Mouse (Mus musculus) liver, embryonic 12.5 days (tissue): ENCODE measurements around the gene Ldhb. TPM values are rescaled to one million over a fixed set of nuclear protein-coding genes. Genes with fewer than 3 reads are reported as not detected.

Experiments used
- ATAC-seq: fragments of 200-750 bp; cut with Nextera tagmentation; 2 replicates; pipeline ENCODE4 v1.8.0; 2017; ENCODE audit warnings: moderate number of reproducible peaks, mild to moderate bottlenecking, moderate library complexity
- H3K27ac ChIP-seq: fragments of 300-500 bp; sonication (generic); 2 replicates; pipeline ENCODE4 v1.5.1; 2016; ENCODE audit warnings: mild to moderate bottlenecking
- H3K27me3 ChIP-seq: fragments of 300-500 bp; sonication (generic); replicated peaks from 2 replicates; pipeline ENCODE4 v1.6.1; 2016; ENCODE audit warnings: mild to moderate bottlenecking, moderate library complexity
- H3K36me3 ChIP-seq: fragments of 300-500 bp; sonication (generic); 2 replicates; pipeline ENCODE4 v1.6.1; 2016; ENCODE audit warnings: mild to moderate bottlenecking, moderate library complexity
- H3K4me1 ChIP-seq: fragments of 300-500 bp; sonication (generic); 2 replicates; pipeline ENCODE4 v1.6.1; 2016
- H3K4me2 ChIP-seq: fragments of 300-500 bp; sonication (generic); 2 replicates; pipeline ENCODE4 v1.6.1; 2016; ENCODE audit warnings: mild to moderate bottlenecking, moderate library complexity
- H3K4me3 ChIP-seq: fragments of 300-500 bp; sonication (generic); 2 replicates; pipeline ENCODE4 v1.5.1; 2016; ENCODE audit warnings: mild to moderate bottlenecking, moderate library complexity
- H3K9ac ChIP-seq: fragments of 300-500 bp; sonication (generic); 2 replicates; pipeline ENCODE4 v1.6.1; 2016; ENCODE audit warnings: mild to moderate bottlenecking, moderate library complexity
- H3K9me3 ChIP-seq: fragments of 300-500 bp; sonication (generic); replicated peaks from 2 replicates; pipeline ENCODE4 v1.6.1; 2016; ENCODE audit warnings: mild to moderate bottlenecking, moderate library complexity
- WGBS: fragments of 180-500 bp; shearing (Covaris S2); methylation state at CpG from one replicate; pipeline ENCODE4 v1.1.7; 2016; ENCODE audit not compliant: insufficient replicate concordance; 5-methylcytosine and 5-hydroxymethylcytosine counted together
- polyA plus RNA-seq: library from polyadenylated mRNA; unstranded; fragments of >200 nt; fragmentation: Nextera tagmentation; extraction: Ambion mirVana; gene quantifications from 2 replicates; pipeline ENCODE4 v1.2.1, GENCODE M21; 2016

Ldhb gene
- 61.7 and 63.3 TPM in 2 replicates for polyA plus RNA-seq

DNA sequence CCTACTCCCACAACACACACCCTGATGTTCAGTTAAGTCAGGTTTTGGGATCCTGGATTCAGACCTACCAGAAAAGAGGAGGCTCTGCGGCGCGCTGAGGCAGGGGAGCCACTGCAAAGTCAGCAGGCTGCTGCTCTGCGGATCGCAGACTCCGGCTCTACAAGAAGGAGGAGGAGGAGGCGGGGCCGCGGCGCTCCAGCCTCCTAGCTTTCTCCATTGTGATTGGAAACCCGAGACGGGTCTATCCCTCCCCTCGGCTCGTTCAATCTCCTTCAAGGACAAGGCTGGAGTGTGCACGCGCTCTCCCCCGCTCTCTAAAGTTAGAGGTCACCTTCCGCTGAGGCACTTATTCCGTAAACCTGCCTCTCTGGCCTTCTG is at the start of gene Ldhb:
Gene Ldhb (minus strand): TSS at position 173 of the 378 bp plus-strand sequence.
- Histone ChIP-seq H3K4me2 (peak within 1 kb of the TSS; percentile 62), H3K4me3 (peak within 1 kb of the TSS; percentile 46), H3K9me3 (no peaks in the 10 kb centered on the region), H3K27ac (no peak within 1 kb of the TSS), H3K9ac (no peak within 1 kb of the TSS), H3K27me3 (peaks cover 66% of the 10 kb centered on the region), H3K4me1 (peaks cover 6% of the 10 kb centered on the region; the same call in 1 of the 2 replicates), H3K36me3 (no peaks in the 10 kb centered on the region)
- WGBS: 0% methylated on average over 18 of the region's 19 CpGs
- peak; percentile 73 for ATAC-seq

DNA sequence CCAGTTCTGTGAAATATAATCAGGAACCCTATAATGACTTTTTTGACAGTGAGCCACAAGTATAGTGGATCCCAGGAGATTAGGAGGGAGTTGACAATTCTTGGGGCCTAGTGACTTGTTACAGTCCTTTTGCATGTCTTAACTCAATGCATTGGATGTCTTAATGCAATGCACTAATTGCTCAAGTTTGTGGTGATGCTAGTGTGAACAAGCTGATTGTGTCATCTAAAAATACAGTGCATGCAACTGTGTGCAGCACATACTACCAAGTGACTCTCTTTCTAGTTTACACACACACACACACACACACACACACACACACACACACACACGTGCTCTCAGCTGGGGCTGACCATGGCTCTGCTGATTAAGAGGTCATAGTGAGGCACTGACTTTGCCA is 48.2 kb upstream of the Ldhb start:
- Histone ChIP-seq H3K4me3 (no peak overlapping the region), H3K27ac (no peak overlapping the region), H3K4me2 (no peak overlapping the region), H3K9me3 (no peaks in the 10 kb centered on the region), H3K9ac (no peak overlapping the region), H3K4me1 (no peaks in the 10 kb centered on the region), H3K27me3 (no peaks in the 10 kb centered on the region), H3K36me3 (no peaks in the 10 kb centered on the region)
- 43% methylated on average over 1 of the region's 1 CpGs for WGBS
- ATAC-seq: no peak

DNA sequence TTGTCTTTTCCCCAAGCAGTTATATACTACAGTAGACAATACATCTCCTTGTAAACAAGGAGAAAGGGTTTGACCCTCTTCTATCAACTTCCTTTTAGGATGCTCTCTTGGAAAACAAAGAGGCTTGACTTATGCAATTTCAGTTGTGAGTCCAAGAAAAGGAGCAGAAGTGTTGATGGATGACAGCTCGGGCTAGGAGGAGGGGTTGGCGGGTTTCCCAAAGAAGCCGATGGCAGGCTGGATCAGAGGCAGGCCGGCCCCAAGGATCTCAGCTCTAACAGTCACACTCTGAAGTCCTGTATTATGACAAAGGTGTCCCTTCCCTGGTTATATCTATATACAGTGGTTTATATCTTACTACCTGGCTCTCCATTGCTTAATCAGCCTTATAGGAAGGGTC is 43.7 kb upstream of the Ldhb start:
- no peak for ATAC-seq
- Histone ChIP-seq H3K36me3 (no peaks in the 10 kb centered on the region), H3K4me3 (no peak overlapping the region), H3K9me3 (no peaks in the 10 kb centered on the region), H3K27ac (no peak overlapping the region), H3K4me1 (no peaks in the 10 kb centered on the region), H3K4me2 (no peak overlapping the region), H3K9ac (no peak overlapping the region), H3K27me3 (no peaks in the 10 kb centered on the region)
- WGBS: 78% methylated on average over 4 of the region's 4 CpGs

DNA sequence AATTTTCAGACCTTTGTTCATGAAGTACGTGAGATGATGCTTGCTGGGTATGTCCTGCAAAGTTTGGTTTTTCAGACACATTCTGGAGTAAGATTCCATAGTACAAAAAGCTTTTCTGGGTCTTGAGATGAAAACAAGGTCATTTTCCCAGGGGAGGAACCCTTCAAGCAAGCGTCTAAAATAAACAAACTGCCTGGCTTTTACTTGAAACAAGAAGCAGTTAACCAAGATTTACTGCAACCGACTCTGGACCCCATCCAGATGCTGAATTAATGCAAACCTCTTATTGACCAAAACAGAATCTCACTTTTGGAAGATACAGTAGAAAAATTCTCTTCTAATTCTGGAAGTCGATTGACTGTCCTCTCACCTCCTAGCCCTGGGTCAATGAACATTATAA is 43.1 kb upstream of the Ldhb start:
- Histone ChIP-seq H3K4me2 (no peak overlapping the region), H3K27me3 (no peaks in the 10 kb centered on the region), H3K27ac (no peak overlapping the region), H3K4me1 (no peaks in the 10 kb centered on the region), H3K36me3 (no peaks in the 10 kb centered on the region), H3K9ac (no peak overlapping the region), H3K9me3 (no peaks in the 10 kb centered on the region), H3K4me3 (no peak overlapping the region)
- 47% methylated on average over 4 of the region's 4 CpGs for WGBS
- no peak for ATAC-seq

DNA sequence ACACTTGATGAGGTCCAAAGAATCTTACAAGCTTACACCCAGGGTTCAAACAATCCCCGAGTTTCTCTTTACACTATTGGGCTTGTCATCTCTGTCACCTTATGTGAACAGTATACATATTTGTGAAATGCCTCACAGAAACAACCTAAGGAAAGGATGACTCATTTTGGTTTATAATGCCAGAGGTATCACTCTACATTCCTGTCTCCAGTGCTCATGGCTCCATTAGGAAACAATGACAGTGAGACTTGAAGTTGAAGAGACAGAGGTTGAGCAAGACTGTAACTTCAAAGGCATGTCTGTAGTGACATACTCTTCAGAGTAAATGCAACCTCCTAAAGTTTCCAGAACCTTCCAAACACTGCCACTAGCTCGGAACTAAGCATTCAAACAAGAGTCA is 40.6 kb upstream of the Ldhb start:
- Histone ChIP-seq H3K4me2 (no peak overlapping the region), H3K4me1 (no peaks in the 10 kb centered on the region), H3K9me3 (no peaks in the 10 kb centered on the region), H3K27me3 (no peaks in the 10 kb centered on the region), H3K9ac (no peak overlapping the region), H3K27ac (no peak overlapping the region), H3K36me3 (no peaks in the 10 kb centered on the region), H3K4me3 (no peak overlapping the region)
- no peak for ATAC-seq
- 65% methylated on average over 2 of the region's 2 CpGs for WGBS

DNA sequence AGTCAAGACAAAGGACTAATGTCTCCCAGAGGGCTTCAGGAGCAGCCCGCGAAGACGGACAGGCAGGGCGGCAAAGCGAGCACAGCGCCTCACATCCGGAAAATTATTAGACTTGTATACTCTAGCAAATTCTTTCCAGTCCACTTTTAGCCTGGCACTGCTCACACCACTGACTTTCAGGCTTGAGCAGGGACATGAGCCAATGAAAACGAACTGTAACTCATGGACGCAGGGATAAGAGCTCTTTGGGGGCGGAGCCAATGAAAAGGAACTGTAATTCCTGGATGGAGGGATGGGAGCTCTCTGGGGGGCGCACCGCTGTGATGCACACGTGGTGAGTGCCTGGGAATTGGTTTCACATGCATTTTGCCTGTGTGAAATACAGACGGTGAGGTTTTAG is 37.4 kb upstream of the Ldhb start:
- Histone ChIP-seq H3K9me3 (no peaks in the 10 kb centered on the region), H3K27me3 (no peaks in the 10 kb centered on the region), H3K4me1 (no peaks in the 10 kb centered on the region), H3K4me2 (no peak overlapping the region), H3K4me3 (no peak overlapping the region), H3K9ac (no peak overlapping the region), H3K36me3 (no peaks in the 10 kb centered on the region), H3K27ac (no peak overlapping the region)
- 53% methylated on average over 14 of the region's 14 CpGs for WGBS
- no peak for ATAC-seq

DNA sequence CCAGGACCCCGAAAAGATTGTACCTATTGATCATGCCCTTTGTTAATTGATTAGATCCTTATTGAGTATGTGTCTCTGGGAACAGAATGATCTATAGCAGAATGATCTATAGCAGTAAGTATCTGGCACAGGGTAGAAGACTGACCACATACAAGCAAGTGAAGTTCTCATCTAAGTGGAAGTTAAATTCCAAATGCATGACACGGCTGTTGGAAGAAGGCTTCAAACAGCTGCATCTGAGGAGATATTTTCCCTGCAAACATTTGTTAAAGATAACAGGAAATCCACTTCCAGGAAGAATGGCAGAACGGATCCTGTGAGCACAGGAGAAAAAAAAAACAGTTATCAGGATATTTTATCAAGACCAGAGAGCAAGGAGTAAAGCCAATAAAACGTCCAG is 35.9 kb upstream of the Ldhb start:
- H3K4me3 ChIP-seq: no peak overlapping the region
- no peaks in the 10 kb centered on the region for H3K4me1 ChIP-seq
- no peak overlapping the region for H3K27ac ChIP-seq
- H3K36me3 ChIP-seq: no peaks in the 10 kb centered on the region
- 47% methylated on average over 4 of the region's 4 CpGs for WGBS
- ATAC-seq: no peak
- H3K9me3 ChIP-seq: no peaks in the 10 kb centered on the region
- no peaks in the 10 kb centered on the region for H3K27me3 ChIP-seq
- no peak overlapping the region for H3K4me2 ChIP-seq
- no peak overlapping the region for H3K9ac ChIP-seq

DNA sequence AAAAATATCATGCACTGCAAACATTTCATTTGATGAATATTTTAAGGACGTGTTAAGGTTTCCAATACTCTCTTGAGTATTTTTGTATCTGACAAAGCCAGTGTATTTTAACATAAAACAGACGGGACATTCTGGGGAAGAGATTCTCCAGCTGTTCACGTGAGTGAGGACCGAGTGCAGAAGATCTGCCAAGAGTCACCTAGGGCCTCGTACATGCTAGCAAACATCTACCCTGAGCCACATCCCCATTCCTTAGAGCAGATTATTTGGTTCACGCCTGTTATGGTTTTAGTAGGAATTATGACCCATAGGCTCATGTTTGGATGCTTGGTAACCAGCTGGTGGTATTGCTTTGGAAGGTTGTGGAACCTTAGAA is 35.0 kb upstream of the Ldhb start:
- Histone ChIP-seq H3K4me3 (no peak overlapping the region), H3K9ac (no peak overlapping the region), H3K27ac (no peak overlapping the region), H3K4me1 (no peaks in the 10 kb centered on the region), H3K36me3 (no peaks in the 10 kb centered on the region), H3K4me2 (no peak overlapping the region), H3K27me3 (no peaks in the 10 kb centered on the region), H3K9me3 (no peaks in the 10 kb centered on the region)
- no peak for ATAC-seq
- WGBS: 68% methylated on average over 6 of the region's 6 CpGs

DNA sequence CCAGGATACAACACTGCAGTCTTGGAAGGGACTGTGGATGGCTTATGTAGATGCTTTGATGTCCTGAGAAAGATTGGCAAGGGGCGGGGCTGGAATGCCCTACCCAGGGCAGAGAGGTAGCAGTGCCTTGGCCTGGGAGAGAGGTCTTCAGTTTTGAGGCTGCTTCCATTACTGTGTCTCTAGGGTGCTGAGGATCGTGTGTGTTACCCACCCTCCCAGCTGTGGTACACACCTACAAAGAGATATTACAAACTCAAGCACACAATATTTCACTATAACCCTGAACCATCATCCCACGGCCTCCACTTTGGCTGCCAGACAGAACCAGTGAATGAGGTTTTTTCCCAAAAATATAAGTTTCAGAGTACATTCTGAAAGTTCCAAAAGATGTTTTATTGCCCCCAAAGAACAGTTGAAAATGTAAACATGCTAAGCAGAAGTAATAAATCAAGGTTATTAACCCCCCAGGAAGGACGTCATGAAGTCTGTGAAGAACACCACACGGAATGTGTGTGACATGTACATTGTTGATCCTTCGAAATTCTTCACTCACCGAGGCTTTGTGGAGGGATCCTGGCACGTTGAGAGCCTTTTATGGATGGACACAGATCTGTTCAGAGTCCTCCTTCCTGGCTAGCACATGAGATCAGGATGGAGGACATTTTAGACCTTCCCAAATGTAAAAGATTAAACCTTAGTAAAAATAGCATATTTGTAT is 34.5 kb upstream of the Ldhb start:
- Histone ChIP-seq H3K27me3 (no peaks in the 10 kb centered on the region), H3K36me3 (no peaks in the 10 kb centered on the region), H3K4me3 (no peak overlapping the region), H3K9me3 (no peaks in the 10 kb centered on the region), H3K4me2 (no peak overlapping the region), H3K27ac (no peak overlapping the region), H3K9ac (no peak overlapping the region), H3K4me1 (no peaks in the 10 kb centered on the region)
- WGBS: 64% methylated on average over 8 of the region's 8 CpGs
- ATAC-seq: no peak

DNA sequence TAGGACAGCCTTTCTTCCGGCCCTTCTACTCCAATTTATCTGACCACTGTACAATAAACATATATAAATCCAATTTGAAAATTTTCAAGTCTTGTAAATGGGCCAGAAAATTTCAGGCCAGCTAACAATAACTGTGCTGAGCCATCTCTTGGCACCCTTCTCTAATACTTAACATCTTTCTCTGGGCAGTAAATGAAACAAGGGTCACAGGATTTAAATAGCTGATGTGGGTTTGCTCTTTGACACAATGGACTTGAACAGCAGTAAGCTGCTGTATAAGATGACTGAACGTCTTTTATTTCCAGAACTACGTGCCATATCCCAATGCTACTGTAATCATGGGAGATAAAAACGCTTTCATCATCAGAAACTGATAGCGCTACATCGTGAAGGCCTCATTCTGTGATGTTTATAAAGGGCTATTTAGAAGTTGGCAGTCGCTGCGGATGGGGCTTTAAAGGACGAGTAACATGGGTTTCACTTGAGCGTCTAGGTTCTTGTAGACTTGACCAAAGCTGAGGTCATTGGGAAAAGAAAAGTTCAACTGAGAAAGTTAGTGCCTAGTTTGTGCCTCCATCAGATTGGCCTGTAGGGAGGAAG is 32.9 kb upstream of the Ldhb start:
- no peak for ATAC-seq

DNA sequence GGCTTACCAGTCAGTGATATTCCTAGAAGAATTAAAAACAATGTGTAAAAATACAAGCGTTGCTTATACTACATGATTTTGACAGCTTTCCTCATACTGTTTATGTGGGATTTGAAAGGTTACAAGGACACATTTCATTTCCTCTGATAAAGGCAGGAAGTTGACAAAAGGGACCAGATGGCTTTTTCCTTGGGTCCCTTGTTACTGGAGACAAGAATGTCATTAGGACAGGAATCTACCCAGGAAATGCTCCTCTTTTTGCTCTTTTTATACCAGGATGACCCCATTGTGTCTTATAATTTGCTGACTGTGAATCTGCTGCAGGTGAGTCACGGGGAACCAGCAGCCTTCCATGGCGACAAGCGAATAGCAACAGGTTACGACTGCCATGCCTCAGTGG is 32.4 kb upstream of the Ldhb start:
- H3K4me1 ChIP-seq: no peaks in the 10 kb centered on the region
- no peak overlapping the region for H3K4me3 ChIP-seq
- H3K9me3 ChIP-seq: no peaks in the 10 kb centered on the region
- no peak overlapping the region for H3K9ac ChIP-seq
- 62% methylated on average over 5 of the region's 5 CpGs for WGBS
- no peaks in the 10 kb centered on the region for H3K27me3 ChIP-seq
- ATAC-seq: no peak
- H3K36me3 ChIP-seq: no peaks in the 10 kb centered on the region
- H3K4me2 ChIP-seq: no peak overlapping the region
- no peak overlapping the region for H3K27ac ChIP-seq

More for the DNA sequence above, 32.9 kb upstream of the Ldhb start:
- Histone ChIP-seq H3K4me1 (no peaks in the 10 kb centered on the region), H3K9me3 (no peaks in the 10 kb centered on the region), H3K36me3 (no peaks in the 10 kb centered on the region), H3K27me3 (no peaks in the 10 kb centered on the region), H3K9ac (no peak overlapping the region), H3K4me2 (no peak overlapping the region), H3K27ac (no peak overlapping the region), H3K4me3 (no peak overlapping the region)
- WGBS: 68% methylated on average over 10 of the region's 10 CpGs

DNA sequence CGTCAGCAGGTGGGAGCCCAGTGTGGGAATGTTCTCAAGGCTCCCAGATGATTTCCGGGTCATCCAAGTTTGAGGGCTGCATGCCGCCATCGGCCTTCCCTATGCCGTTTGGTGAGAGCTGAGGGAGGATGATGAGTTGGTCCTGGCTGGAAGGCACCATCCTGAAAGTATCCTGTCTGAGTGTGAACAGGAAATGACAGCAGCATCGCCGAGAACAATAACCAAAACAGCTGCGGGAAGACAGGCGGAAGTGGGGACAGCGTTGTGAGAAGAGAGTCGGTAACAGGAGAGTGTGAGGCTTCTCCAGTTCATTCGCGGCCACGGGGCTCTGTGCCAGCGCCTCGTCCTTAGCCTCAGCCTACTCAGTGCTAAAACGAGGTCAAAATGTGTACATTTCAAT is 30.7 kb upstream of the Ldhb start:
- H3K9ac ChIP-seq: no peak overlapping the region
- ATAC-seq: no peak
- WGBS: 41% methylated on average over 17 of the region's 17 CpGs
- H3K4me3 ChIP-seq: no peak overlapping the region
- H3K4me1 ChIP-seq: no peaks in the 10 kb centered on the region
- H3K9me3 ChIP-seq: no peaks in the 10 kb centered on the region
- H3K4me2 ChIP-seq: no peak overlapping the region
- H3K27me3 ChIP-seq: no peaks in the 10 kb centered on the region
- no peaks in the 10 kb centered on the region for H3K36me3 ChIP-seq
- no peak overlapping the region for H3K27ac ChIP-seq

DNA sequence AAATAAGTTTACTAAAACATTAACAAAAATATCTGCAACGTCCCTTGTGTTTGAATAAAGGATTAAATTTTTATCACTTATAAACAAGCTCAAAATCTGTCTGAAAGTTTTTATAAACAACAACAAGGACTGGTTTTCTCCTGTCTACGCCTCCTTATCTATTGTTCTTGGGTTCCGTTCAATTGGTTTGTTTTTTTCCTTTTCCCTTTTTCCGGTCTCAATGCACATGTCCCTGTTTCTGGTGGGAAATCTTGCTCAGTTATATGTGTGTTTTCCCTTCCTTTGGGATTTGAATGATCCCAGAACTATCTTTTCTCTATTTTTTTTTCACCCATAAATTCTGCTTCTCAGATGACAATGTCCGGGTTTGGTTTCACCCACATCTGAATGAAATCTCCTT is 25.7 kb upstream of the Ldhb start:
- 66% methylated on average over 5 of the region's 5 CpGs for WGBS
- H3K4me3 ChIP-seq: no peak overlapping the region

More for the DNA sequence above, 25.7 kb upstream of the Ldhb start:
- no peak overlapping the region for H3K4me2 ChIP-seq
- no peak for ATAC-seq
- H3K9ac ChIP-seq: no peak overlapping the region
- no peaks in the 10 kb centered on the region for H3K27me3 ChIP-seq
- H3K4me1 ChIP-seq: peaks cover 16% of the 10 kb centered on the region
- no peaks in the 10 kb centered on the region for H3K36me3 ChIP-seq
- no peaks in the 10 kb centered on the region for H3K9me3 ChIP-seq
- H3K27ac ChIP-seq: no peak overlapping the region
